Mouse (Mus musculus) spleen, adult 2 months (tissue): ENCODE measurements around the gene Ifrd1. TPM values are rescaled to one million over a fixed set of nuclear protein-coding genes. Genes with fewer than 3 reads are reported as not detected.
"Not testable (repeated sequence)": the region's sequence is repeated elsewhere in the genome, so short reads cannot be mapped to it uniquely, and the experiment has no call there.

ENCODE experiments used
- DNase-seq, 2 experiments: peaks; one replicate each; pipeline versions ENCODE4 v3.0.0 to v3.0.0-alpha.2; 2012 to 2021; ENCODE audit warnings: low spot score in 2 of 2, low read depth in 1 of 2
- H3K27ac ChIP-seq: fragments of 200-500 bp; 2 replicates; pipeline ENCODE4 v1.5.1; 2012; ENCODE audit warnings: low read length, inconsistent platforms; ENCODE audit not compliant: insufficient read depth
- H3K27me3 ChIP-seq: fragments of 200-500 bp; 2 replicates; pipeline ENCODE4 v1.6.1; 2012; ENCODE audit warnings: mild to moderate bottlenecking, moderate library complexity, low read length, inconsistent platforms; ENCODE audit not compliant: control insufficient read depth, insufficient read depth
- H3K36me3 ChIP-seq: fragments of 200-500 bp; 2 replicates; pipeline ENCODE4 v1.6.1; 2012; ENCODE audit warnings: mild to moderate bottlenecking, low read length, inconsistent platforms; ENCODE audit not compliant: control insufficient read depth, insufficient read depth
- H3K4me1 ChIP-seq: fragments of 200-500 bp; 2 replicates; pipeline ENCODE4 v1.6.1; 2011; ENCODE audit warnings: inconsistent platforms; ENCODE audit not compliant: control insufficient read depth, insufficient read depth, insufficient read length
- H3K4me3 ChIP-seq: fragments of 200-500 bp; 2 replicates; pipeline ENCODE4 v1.5.1; 2011; ENCODE audit warnings: mild to moderate bottlenecking, inconsistent platforms; ENCODE audit not compliant: insufficient read depth, insufficient read length; ENCODE audit errors: extremely low read depth
- CTCF ChIP-seq: fragments of 200-500 bp; IDR thresholded peaks from 2 replicates; pipeline ENCODE4 v1.5.1; 2011; ENCODE audit warnings: mild to moderate bottlenecking, inconsistent platforms; ENCODE audit not compliant: insufficient read depth, insufficient read length, insufficient replicate concordance; ENCODE audit errors: extremely low read depth
- POLR2A ChIP-seq: fragments of 200-500 bp; IDR thresholded peaks from 2 replicates; pipeline ENCODE4 v1.6.1; 2011; ENCODE audit warnings: low read depth, low read length, inconsistent platforms
- WGBS: fragments of 180-500 bp; shearing (Covaris S2); methylation state at CpG from one replicate; pipeline ENCODE4 v1.1.7; 2018; 5-methylcytosine and 5-hydroxymethylcytosine counted together
- polyA plus RNA-seq: library from polyadenylated mRNA; depleted of rRNA; stranded (reverse); fragments of >200 nt; gene quantifications from 2 replicates; pipeline ENCODE4 v1.2.3, GENCODE M21; 2012

The Ifrd1 gene
- polyA plus RNA-seq, 1 experiment: 8.2 TPM

GRCm38 (mm10) chr12:40177089-40177488, 71.2 kb downstream of the Ifrd1 start:
- no peaks in the 10 kb centered on the region for H3K4me1 ChIP-seq
- no peaks in the 10 kb centered on the region for H3K27me3 ChIP-seq
- WGBS: 55% methylated on average over 6 of the region's 6 CpGs
- H3K36me3 ChIP-seq: no peaks in the 10 kb centered on the region
- H3K27ac ChIP-seq: no peak overlapping the region
- no peak for TF ChIP-seq CTCF
- no peak for TF ChIP-seq POLR2A
- no peak overlapping the region for H3K4me3 ChIP-seq
- peak in 1 of 2 experiments; percentile 9 for DNase-seq

- Histone ChIP-seq H3K4me3 (no peak overlapping the region), H3K36me3 (no peaks in the 10 kb centered on the region), H3K27ac (no peak overlapping the region), H3K4me1 (no peaks in the 10 kb centered on the region), H3K27me3 (no peaks in the 10 kb centered on the region)
- TF ChIP-seq CTCF (no peak), POLR2A (no peak)
- no peak for DNase-seq
- WGBS: 74% methylated on average over 2 of the region's 2 CpGs
Observed at GRCm38 (mm10) chr12:40176158-40176557, 72.1 kb downstream of the Ifrd1 start.

- H3K27ac ChIP-seq, H3K4me1 ChIP-seq, H3K36me3 ChIP-seq, DNase-seq, H3K4me3 ChIP-seq, H3K27me3 ChIP-seq: not testable (repeated sequence)
- WGBS: 67% methylated on average over 1 of the region's 1 CpGs
Observed at GRCm38 (mm10) chr12:40175171-40175570, 73.1 kb downstream of the Ifrd1 start.

GRCm38 (mm10) chr12:40171637-40172036, 76.7 kb downstream of the Ifrd1 start:
- no peak for TF ChIP-seq CTCF
- TF ChIP-seq POLR2A: no peak
- 94% methylated on average over 2 of the region's 2 CpGs for WGBS
- H3K4me3 ChIP-seq: no peak overlapping the region
- H3K36me3 ChIP-seq: no peaks in the 10 kb centered on the region
- DNase-seq: no peak
- no peak overlapping the region for H3K27ac ChIP-seq
- H3K27me3 ChIP-seq: no peaks in the 10 kb centered on the region
- no peaks in the 10 kb centered on the region for H3K4me1 ChIP-seq

GRCm38 (mm10) chr12:40169675-40170074, 78.6 kb downstream of the Ifrd1 start:
- no peaks in the 10 kb centered on the region for H3K36me3 ChIP-seq
- TF ChIP-seq CTCF (no peak), POLR2A (no peak)
- no peak overlapping the region for H3K27ac ChIP-seq
- H3K4me3 ChIP-seq: no peak overlapping the region
- H3K27me3 ChIP-seq: no peaks in the 10 kb centered on the region
- 97% methylated on average over 1 of the region's 1 CpGs for WGBS
- no peaks in the 10 kb centered on the region for H3K4me1 ChIP-seq
- no peak for DNase-seq

- DNase-seq: peak in 1 of 2 experiments; percentile 7
- TF ChIP-seq CTCF (no peak), POLR2A (no peak)
- no peaks in the 10 kb centered on the region for H3K4me1 ChIP-seq
- no peaks in the 10 kb centered on the region for H3K36me3 ChIP-seq
- H3K27me3 ChIP-seq: no peaks in the 10 kb centered on the region
- H3K27ac ChIP-seq: no peak overlapping the region
- WGBS: 5% methylated on average over 2 of the region's 2 CpGs
- no peak overlapping the region for H3K4me3 ChIP-seq
Observed at GRCm38 (mm10) chr12:40164621-40165020, 83.7 kb downstream of the Ifrd1 start.

GRCm38 (mm10) chr12:40160777-40161176, 87.5 kb downstream of the Ifrd1 start:
- DNase-seq: no peak
- no peaks in the 10 kb centered on the region for H3K36me3 ChIP-seq
- WGBS: 79% methylated on average over 2 of the region's 2 CpGs
- TF ChIP-seq POLR2A (no peak), CTCF (no peak)
- no peak overlapping the region for H3K4me3 ChIP-seq
- H3K27me3 ChIP-seq: no peaks in the 10 kb centered on the region
- no peaks in the 10 kb centered on the region for H3K4me1 ChIP-seq
- no peak overlapping the region for H3K27ac ChIP-seq

- TF ChIP-seq POLR2A: no peak
- TF ChIP-seq CTCF: no peak
- H3K27me3 ChIP-seq: no peaks in the 10 kb centered on the region
- DNase-seq: no peak
- H3K4me1 ChIP-seq: no peaks in the 10 kb centered on the region
- no peak overlapping the region for H3K27ac ChIP-seq
- H3K4me3 ChIP-seq: no peak overlapping the region
- H3K36me3 ChIP-seq: no peaks in the 10 kb centered on the region
- WGBS: 76% methylated on average over 6 of the region's 6 CpGs
Observed at GRCm38 (mm10) chr12:40154188-40154587, 94.1 kb downstream of the Ifrd1 start.
